Mouse (Mus musculus) naive thymus-derived CD4-positive, alpha-beta T cell, adult 2 months (primary cell): ENCODE results near the gene Itpr2.

Experiments
- DNase-seq: peaks from one replicate; pipeline ENCODE4 v3.0.0-alpha.2; 2011; ENCODE audit warnings: low read depth

Gene Itpr2

DNA sequence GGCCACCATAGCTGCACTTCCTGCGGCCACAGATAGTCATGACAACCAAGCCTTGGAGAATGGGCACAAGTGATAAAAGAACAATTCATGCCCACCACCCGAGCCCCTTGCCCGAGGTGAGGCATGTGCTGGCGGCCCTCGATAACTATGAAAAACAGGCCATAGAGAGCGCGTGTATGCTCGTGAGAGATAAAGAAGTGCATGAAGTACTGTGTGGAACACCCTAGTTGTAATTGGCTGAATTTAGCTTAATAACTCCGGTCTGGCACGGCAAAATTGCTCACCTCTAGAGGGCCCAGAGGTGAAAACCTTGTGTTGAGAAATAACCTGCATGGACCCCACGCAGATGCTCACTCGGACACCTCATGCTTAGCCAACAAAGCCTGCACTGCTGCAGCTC is 282.5 kb downstream of the Itpr2 start:
- no peak for DNase-seq

DNA sequence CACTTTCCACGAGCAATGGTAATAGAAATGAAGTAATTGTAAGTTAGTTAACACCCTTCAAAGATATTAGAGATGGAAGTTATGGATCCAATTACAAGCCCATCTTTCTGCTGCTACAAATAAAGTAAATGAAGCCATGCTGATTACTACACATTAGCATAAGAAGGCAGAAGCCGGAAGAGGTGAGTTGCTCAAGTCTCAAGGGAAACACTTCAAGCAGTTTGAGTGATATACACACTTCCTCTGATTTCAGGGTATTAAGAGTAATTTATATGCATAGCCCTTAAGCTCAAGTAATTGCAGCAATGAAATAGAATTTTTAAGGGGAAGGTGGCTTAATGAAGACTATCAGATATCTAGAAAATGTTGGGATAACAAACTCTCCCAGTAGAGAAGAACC is 286.7 kb downstream of the Itpr2 start:
- no peak for DNase-seq

DNA sequence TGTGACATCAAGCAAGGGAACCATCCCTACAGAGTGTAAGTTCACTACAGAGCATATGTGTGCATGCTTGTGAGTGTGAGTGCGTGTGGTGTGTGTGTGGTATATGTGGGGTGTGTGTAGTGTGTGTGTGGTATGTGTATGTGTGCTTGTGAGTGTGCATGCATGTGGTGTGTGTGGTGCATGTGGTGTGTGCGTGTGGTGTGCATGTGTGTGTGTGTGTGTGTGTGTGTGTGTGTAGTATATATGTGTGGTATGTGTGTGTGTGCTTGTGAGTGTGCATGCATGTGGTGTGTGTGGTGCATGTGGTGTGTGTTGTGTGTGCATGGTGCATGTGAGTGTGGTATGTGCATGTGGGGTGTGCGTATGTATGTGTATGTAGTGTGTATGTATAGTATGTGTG is 289.7 kb downstream of the Itpr2 start:
- DNase-seq, result no peak

DNA sequence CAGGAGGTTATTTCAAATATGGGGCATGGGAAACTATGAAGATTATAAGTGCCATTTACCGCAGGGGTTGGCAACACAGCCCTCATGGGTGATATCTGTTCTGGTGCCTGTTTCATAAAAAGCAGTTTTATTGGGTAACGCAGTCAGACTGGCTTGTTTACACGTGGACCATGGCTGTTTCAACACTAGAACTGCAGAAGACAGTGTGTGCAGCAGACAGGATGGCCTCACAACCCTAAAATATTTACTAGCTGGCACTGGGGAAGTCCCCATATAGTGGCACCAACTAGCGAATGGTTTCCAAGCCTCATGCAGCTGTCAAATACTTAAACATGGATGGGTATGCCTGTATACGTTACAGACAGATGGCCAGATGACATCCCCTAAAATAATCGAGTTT is 290.8 kb downstream of the Itpr2 start:
- no peak for DNase-seq

DNA sequence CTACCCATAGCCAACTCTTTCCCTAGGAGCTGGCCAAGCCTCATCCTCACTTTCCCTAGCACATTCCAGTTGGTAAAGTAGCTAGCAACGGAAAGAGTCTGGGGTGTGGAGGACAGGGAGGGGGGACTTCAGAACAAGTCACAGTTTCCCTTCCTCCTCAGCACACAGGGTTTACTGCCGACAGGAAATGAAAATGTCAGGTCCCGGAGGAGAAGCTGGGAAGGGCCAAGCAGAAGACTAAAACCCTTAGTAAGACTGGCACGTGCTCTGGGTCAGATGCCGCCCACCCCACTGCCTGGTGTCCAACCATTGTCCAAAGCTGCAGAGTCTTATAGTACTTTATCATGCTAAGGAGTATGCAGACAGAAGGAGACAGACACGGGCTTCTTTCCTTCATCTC is 293.0 kb downstream of the Itpr2 start:
- no peak for DNase-seq

DNA sequence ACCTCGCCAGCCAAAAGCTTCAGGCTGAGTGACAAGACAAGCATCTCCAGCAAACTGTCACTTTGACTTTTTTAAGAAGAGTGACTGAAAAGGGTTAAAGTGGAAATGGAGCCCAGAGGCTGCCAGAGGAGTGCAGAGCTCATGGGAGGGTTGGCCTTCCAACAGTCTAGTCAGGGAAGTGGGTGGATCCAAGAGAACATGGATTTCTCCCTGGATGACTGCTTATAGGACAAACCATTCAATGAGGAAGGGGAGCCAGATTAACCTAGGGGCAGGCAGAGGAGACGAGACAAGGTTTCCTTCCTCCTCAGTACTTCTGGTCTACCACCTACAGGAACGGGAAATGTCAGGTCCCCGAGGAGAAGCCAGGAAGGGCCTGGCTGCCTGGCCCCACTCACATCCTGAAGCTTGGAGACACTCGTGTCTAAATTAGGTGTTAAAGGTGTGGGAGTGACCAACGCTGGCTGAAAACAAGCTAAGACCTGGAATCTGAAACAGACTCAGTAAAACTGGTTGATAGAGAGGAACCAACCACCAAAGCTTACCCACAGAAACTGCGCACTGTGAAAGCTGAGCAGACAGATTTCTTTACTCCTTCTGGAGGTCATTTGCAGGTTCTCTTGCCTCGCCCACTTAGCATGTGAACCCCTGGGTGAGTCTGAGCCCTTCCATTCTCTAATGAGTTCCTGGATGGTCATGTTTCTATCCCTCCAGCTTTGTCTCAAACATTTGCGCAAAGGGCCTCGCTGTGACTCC is 294.6 kb downstream of the Itpr2 start:
- no peak for DNase-seq

DNA sequence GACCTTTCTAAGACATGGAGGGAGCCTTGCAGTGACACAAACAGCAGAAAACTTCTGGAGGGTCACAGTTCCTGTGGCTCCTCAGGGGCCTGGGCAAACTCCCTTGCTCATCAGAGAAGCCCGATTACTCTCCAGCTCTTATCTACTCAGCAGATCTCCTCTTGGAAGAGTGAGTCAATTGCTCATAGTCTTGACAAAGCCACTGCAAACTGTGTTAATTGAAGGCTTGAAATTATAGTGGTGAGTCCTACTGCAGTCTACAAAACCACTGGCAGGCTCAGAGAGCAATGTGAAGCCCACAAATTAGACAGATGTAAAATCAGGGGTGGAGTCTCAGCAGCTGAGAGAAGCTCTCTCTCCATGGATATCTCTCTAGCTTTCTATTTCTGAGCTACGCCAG is 296.9 kb downstream of the Itpr2 start:
- no peak for DNase-seq

DNA sequence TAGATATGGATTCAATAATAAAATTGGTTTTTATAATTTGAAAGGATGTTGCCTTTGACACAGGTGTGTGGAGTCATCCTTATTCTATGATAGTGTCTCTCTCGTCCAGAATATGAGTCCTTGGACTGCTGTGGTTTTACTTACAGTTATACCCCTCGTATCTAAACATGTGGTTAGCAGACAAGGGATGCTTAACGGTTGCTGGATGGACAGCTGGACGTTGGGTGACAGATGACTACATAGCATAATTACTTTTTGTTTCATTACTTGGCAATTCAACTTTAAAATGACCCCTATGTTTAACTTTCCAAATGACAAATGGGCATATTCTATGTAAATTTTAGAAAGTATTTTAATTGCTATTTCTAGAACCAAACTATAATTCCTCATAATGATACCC is 297.6 kb downstream of the Itpr2 start:
- no peak for DNase-seq

DNA sequence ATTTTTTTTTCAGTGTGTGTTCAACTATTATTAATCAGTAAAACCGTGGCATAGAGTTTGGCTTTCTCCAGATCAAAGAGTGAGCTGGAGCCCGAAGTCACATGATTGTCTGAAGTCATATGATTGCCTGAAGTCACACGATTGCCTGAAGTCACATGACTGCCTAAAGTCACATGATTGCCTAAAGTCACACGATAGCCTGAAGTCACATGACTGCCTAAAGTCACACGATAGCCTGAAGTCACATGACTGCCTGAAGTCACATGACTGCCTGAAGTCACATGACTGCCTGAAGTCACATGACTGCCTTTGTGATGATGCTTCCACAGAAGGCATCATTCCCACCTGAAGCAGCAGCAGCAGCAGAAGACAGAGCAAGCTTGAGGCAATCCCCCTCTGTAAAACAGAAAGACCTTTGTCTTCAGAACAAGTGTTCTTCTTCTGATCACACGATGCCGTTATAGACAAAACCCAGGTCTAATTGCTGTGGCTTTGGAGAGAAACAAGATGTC is 304.1 kb downstream of the Itpr2 start:
- DNase-seq, result no peak

DNA sequence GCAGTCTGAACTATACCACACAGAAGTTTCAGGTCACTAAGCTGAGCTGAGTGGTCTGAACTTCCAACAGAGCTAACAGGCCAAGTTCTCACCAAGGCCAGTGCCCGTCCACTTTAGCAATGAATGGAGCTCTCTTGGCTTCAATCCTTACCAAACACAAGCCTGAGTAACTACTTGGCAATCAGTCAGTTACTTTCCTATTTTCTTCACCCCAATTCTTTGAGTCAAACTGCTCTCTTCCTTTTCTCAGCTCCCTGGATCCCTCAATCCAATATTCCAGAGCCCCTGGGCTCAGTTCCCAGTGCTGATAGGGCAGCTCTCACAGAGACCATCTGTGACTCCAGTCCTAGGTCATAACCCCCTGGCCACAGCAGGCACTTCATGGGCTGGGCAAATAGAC is 305.3 kb downstream of the Itpr2 start:
- no peak for DNase-seq

DNA sequence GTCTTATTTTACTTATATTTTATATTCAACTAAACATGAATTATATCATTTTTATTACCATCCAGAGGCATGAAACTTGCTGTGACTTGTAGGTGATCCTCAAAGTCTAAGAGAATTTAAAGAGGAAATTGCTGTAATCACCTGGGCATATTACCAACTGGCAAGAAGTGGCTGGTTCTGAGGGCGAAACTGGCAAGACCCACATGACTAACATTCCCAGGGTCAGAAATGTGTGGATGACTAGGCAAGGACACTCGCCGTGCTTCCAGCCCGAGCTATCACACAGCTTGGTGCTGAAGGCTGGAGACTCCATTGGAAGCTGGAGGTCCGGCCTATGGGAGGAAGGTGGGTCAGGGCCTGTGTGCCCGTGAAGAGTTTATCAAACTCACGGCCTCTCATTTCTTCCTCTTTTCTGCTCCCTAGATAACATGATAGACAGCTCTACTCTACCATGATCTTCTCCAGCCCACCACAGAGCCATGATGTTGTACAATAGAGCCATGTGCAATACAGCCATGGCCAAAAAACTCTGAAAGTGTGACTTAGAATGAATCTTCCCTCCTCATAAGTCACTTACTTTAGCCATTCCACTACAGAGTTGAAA is 306.1 kb downstream of the Itpr2 start:
- no peak for DNase-seq

DNA sequence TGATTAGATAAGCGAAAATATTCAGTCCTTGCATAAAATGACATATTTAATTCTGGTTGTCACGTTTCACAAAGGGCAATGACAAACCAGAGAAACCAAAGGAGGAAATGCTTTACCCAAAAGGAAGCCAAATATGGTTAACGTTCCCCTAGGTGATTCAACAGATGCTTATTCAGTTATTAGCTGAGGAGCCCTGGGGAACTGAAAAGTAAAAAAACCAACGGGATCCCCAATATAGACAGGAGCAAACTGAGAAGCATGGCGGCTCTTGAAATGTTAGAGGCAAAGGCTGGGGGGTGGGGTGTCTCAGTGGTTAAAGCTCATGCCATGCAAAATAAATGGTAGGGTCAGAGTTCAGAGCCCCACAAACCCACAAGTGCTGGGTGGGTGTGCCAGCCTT is 310.1 kb downstream of the Itpr2 start:
- no peak for DNase-seq

DNA sequence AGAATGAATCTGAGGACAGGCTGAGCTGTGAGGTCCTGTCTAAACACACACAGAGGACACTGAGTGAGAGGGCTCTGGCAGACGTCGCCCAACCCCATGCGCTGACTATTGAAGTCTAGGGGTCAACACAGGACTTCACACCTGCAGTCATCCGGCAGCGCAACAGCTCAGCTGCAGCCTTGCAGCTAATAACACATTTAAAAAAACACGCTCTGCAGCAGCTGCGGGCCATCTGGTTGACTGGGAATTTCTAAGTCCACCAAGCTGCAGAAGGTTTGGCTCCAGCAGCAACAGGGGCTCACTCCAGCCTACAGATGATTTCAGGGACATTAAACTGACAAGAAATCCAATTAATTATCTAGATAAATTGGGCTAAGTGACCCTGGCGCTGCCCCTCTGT is 312.0 kb downstream of the Itpr2 start:
- DNase-seq, result no peak

DNA sequence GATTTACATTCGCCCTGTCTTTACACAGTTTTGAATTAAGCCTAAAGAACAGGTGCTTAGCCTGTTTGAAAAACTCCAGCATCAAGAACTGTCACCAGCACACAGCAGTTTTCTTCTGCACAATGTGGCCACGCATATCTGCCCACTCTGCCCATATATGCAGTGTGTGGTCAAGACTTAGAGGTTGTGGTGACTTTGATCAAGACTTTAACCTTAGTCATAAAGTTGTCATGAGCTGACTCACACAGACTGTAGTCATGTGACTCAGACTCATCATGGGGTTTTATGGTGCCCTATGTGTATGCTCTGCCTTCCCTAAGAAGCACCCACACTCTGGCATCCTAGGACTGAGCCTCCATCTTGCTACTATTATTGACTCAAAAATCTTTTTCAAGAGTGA is 316.5 kb downstream of the Itpr2 start:
- no peak for DNase-seq

DNA sequence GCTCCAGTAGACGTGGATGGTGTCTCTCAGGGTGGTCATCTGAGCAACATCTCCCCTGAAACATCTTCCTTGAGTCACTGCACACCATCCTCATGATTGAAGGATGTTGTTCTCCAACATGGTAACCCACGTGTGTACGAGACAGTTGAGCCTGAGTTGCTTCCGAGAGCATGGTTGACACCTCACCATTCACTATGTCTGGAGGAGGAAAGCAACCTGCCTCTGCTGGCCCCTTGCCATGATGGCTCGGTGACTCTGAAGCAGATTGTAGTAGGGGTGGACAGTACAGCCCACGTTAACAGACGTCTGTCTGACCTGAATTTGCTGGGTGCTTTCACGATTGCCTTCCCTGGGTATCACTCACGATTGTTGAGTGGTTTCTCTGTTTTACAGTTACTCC is 317.3 kb downstream of the Itpr2 start:
- no peak for DNase-seq

DNA sequence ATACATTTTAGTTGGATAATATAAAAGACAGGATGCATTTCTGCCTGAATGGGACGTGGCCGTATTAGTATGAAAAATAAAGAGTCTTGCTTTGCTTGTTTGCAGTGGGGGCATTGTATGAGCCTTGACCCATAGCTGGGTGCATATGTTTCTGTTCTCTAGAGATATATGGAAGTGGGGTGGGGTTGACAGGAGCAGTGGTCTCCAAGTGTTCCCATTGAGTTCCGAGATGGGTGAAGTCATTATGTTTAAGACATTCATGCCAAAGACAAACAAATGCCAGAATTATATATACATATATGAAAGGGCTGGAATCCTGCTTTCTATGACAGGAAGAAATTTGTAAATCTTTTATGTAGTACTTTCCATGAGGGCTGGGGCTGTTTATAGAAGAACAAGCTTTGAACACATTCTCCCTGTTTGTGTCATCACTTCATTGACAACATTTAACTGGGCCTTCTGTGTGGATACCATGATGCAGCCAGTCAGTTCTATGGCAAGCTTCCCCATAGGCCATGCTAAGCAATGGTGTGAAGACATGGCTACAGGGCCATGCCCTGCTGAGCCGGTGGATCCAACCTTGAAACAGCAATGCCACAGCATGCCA is 327.3 kb downstream of the Itpr2 start:
- no peak for DNase-seq

DNA sequence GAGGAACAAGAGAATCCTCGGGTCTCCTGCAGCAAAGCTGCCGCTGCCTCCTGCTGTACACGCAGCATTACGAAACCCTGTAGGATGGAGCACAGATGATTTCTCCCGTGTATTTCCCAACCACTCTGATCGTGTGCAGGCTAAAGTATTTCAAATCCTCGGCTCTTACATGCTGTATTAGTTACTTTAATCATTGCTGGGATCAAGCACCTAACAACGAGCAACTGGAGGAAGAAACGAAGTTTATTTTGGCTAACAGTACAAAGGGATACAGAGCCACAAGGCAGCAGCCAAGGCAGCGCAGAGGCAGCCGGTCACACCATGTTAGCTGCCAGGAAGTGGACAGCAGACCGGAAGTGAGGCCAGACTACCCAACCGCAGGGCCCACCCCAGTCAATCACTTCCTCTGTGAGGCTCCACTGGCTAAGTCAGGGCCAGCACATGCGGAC is 331.4 kb downstream of the Itpr2 start:
- no peak for DNase-seq

DNA sequence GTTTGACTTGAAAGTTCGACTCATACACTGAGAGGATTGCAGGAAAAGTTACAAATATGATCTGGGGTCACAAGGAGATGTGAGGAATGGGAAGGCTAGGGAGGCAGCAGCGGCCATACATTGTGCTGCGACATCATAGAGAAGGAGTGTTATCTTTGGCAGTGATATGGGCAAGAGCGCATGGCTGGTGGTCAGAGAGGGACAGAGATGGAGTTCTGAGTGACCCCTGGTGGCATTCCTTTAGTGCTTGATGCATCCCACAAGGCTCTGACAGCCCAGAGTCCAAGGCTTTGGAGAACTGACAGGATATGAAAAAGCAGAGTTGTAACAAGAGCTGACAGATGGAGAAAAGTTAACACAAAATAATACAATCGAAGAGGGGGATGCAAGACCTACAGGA is 334.8 kb downstream of the Itpr2 start:
- DNase-seq, result no peak

DNA sequence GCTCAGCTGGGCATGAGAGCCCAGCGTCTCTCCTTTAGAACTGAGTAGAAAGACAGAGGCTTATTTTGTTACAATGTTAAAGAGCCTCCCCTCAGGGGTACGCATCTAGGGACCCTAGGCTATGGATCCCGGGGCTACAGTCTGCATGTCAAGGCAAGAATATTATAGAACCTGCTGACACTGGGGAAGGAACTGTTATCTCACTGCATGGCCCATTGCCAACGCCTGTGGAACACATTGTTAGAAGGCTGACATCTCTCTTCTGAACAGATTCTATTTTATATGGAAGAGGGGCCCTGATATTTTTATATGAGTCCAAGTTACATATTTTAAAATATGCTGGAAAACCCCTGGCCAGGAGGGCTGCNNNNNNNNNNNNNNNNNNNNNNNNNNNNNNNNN is 342.4 kb downstream of the Itpr2 start:
- DNase-seq, result no peak

DNA sequence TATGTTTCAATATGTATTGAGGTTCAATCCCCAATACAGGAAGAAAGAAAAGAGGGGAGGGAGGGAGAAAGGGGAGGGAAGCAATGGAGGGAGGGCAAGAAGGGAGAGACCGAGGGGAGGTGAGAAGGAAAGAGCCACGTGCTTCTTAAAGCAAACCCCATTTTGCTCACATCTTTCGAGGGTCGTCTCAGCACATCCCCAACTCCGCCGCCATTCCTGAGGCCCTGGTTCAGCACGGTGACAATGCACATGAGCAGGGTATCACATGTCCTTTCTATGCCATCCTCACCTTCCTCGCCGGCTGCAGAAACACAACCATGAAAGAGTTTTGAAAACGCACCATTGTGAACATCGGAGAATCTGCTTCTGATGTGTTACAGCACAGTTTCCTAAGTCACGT is 343.3 kb downstream of the Itpr2 start:
- no peak for DNase-seq

DNA sequence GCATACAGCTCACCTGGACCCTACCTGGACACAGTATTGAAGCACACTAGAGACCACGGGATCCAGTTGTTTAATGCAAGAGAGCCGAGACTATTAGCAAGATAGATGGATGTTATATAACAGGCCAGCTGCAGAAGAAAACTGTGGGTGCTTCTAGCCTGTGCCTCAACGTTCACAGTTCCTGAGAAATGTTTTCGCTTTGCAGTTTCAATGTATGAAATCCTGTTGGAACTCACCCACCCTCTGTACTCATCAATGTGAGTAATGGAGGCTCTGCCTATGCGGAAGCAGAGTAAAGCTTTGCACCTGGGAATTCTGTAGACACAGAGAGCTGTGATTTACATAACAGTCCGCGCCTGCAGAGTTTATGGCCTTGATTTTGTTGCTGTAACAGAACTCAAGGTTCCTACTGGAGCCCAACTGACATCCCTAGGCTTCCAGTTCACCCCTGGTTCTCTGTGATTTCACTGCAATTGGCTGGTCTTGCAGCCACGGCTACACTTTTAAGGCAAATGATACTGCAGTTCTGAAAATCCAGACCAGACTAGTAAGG is 344.0 kb downstream of the Itpr2 start:
- no peak for DNase-seq

DNA sequence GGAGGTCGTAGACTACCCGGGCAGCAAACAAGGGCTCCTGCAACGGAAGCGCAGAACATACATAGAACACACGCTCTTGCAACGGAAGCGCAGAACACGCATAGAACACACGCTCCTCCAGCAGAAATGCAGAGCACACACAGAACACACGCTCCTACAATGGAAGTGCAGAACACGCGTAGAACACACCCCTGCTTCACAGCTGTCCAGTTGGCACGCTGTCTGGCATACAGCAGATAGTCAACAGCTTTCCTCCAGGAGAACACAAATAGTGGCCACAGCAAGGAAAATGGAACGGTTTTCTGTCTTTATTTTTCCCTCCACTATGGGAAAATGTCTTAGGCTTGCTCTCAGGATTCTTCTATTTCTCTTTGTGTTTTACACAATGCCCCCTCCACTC is 344.9 kb downstream of the Itpr2 start:
- no peak for DNase-seq

DNA sequence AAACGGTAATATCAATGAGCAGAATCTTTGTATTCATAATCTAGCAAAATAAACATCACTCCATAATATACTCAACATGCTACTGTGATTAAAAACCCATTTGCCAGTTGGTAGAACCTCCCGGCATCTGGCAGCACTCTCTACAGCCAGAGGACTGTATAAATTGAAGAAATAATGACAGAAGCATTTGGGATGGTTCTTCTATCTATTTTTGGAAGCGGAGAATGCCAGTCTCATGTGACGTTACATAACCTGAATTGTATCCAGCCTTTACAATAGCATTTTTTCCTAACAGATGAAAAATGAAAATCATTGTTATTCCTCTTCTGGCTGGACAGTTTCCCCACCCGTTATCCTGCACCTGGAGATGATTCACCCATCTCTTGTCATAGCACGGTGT is 345.5 kb downstream of the Itpr2 start:
- no peak for DNase-seq
